Mouse (Mus musculus) cerebellum, adult 2 months (tissue): ENCODE data around the gene Nod2. TPM values are rescaled to one million over a fixed set of nuclear protein-coding genes. Genes with fewer than 3 reads are reported as not detected.
A peak's percentile ranks its signal among the peaks of the same experiment; 100 is the strongest.

Source experiments
- DNase-seq, 2 experiments: peaks; one replicate each; pipeline ENCODE4 v3.0.0; 2021
- H3K27ac ChIP-seq: fragments of 200-500 bp; 2 replicates; pipeline ENCODE4 v1.5.1; 2012; ENCODE audit warnings: low read length, control low read depth, inconsistent platforms; ENCODE audit not compliant: insufficient read depth
- H3K27me3 ChIP-seq: fragments of 200-500 bp; 2 replicates; pipeline ENCODE4 v1.6.1; 2012; ENCODE audit warnings: inconsistent platforms, mild to moderate bottlenecking, low read length, moderate library complexity; ENCODE audit not compliant: control insufficient read depth, insufficient read depth
- H3K4me1 ChIP-seq: fragments of 200-500 bp; 2 replicates; pipeline ENCODE4 v1.6.1; 2011; ENCODE audit warnings: low read length; ENCODE audit not compliant: control insufficient read depth, insufficient read depth
- H3K4me3 ChIP-seq: fragments of 200-500 bp; replicated peaks from 2 replicates; pipeline ENCODE3; 2011; ENCODE audit warnings: mild to moderate bottlenecking, low read depth, low read length, control low read depth; ENCODE audit not compliant: insufficient read depth
- CTCF ChIP-seq: fragments of 200-500 bp; IDR thresholded peaks from 2 replicates; pipeline ENCODE4 v1.5.1; 2011; ENCODE audit warnings: low read depth, mild to moderate bottlenecking, control low read depth, low read length, moderate library complexity, borderline replicate concordance; ENCODE audit not compliant: insufficient read depth
- POLR2A ChIP-seq: fragments of 200-500 bp; IDR thresholded peaks from 2 replicates; pipeline ENCODE4 v1.6.1; 2011; ENCODE audit warnings: low read length, control low read depth, borderline replicate concordance; ENCODE audit not compliant: insufficient read depth
- WGBS: fragments of 180-500 bp; shearing (Covaris S2); methylation state at CpG from one replicate; pipeline ENCODE4 v1.1.7; 2018; 5-methylcytosine and 5-hydroxymethylcytosine counted together
- polyA plus RNA-seq: library from polyadenylated mRNA; depleted of rRNA; stranded (reverse); fragments of >200 nt; gene quantifications from 2 replicates; pipeline ENCODE4 v1.2.3, GENCODE M21; 2012; rRNA removed

The Nod2 gene
- 0.11 and 0.28 TPM in 2 replicates for polyA plus RNA-seq

DNA sequence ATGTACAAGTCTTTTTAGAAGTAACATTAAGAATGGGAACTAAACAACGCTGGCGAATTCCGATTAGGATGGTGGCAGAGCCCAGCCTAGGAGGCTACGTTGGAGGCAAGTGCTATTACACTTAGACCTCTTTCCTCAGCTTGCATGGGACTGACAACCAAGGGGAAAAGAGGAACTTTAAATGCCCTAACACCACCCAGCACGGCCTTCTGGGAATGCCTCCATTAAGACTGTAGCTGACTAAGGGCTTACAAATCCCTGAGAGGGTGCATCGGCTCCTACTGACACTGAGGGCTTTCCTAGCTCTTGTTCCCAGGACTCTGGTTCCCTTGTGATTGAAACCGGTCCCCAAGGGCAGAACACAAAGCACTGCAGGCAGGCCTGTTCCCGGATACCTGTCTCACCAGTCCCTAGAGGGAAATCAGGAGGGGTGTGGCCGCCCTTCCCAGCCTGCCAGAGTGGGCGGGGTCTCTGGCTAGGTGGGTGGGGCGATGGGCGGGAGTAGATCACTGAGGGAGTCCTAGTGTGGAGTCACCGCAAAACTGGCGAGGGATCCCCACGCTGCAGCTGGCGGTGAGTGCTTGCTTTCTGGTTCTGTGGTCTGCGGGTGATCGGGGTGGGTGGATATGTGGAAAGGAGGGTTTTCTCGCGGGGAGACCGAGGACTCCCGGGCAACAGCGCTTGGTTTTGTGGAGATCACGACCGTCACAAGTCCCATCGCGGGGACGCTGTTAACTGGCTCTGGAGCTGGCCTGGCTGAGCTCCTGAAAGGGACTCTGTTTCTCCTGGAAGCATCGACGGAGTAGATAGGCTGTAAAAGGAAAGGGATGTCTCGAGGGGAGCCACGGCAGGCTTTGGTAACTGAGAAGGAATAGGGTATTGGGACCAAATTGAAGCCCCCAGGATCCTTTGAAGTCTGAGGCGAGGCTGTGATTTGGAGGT, at the start of gene Nod2:
Gene Nod2 (plus strand): TSS at position 479 of the 942 bp plus-strand sequence.
- no peak within 1 kb of the TSS for H3K4me3 ChIP-seq
- TF ChIP-seq POLR2A (no peak), CTCF (no peak)
- DNase-seq: peak; percentile 21 to 27
- no peaks in the 10 kb centered on the region for H3K27me3 ChIP-seq
- H3K27ac ChIP-seq: no peak within 1 kb of the TSS
- WGBS: 16% methylated on average over 33 of the region's 33 CpGs
- no peaks in the 10 kb centered on the region for H3K4me1 ChIP-seq

GRCm38 (mm10) chr8:88598578-88598977, 48.5 kb upstream of the Nod2 start:
- H3K27ac ChIP-seq: no peak overlapping the region
- TF ChIP-seq POLR2A (no peak), CTCF (no peak)
- H3K27me3 ChIP-seq: no peaks in the 10 kb centered on the region
- WGBS: 74% methylated on average over 5 of the region's 5 CpGs
- peaks cover 11% of the 10 kb centered on the region for H3K4me1 ChIP-seq
- DNase-seq: no peak
- no peak overlapping the region for H3K4me3 ChIP-seq

DNA sequence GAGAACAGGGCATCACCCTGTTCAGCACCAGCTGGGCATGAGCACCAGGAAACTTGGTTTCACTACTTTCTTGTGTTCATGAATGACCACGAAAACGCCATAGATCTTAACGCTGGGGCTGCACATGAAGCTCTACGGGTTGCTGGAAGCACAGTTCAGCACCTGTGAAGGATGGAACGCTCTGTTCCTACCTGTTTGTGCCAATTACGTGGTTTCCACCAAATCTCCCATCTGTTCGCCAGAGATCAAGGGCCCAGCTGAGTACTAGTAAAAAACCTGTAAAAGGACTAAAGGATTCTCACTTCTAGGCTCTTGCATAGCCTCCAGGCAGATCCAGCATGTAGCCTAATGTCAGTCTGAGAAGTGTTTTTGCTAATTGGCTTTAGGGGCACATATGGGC, 47.6 kb upstream of the Nod2 start:
- 12% methylated on average over 7 of the region's 7 CpGs for WGBS
- DNase-seq: peak; percentile 31 to 59
- H3K4me1 ChIP-seq: peaks cover 11% of the 10 kb centered on the region
- H3K4me3 ChIP-seq: no peak overlapping the region
- H3K27me3 ChIP-seq: no peaks in the 10 kb centered on the region
- TF ChIP-seq POLR2A (no peak), CTCF (no peak)
- H3K27ac ChIP-seq: no peak overlapping the region

DNA sequence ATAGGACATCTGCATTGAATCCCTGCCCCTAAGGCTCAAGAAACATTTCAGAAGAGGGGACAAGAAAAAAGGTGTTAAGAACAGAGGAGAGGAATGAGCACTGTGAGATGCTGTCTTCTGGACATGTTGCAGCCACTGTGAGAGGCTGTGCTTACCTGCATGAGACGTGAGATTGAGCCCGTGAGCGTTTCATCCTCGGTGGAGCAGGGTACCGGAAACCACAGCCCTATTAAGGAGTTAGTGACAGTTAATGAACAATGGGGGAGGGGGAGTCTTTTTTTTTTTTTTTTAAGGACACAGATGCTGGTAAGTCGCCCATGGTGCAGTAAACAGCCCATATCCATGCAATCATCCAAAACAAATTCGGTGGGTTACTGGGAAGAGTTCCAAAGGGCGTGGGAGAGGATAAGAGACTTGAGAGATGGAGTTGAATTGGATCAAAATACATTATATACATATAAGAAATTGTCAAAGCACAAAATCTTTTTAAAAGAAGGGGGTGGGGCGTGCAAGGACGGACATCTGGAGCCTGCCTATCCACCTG, 43.6 kb upstream of the Nod2 start:
- WGBS: 31% methylated on average over 10 of the region's 10 CpGs
- Histone ChIP-seq H3K27ac (no peak overlapping the region), H3K4me3 (no peak overlapping the region), H3K27me3 (no peaks in the 10 kb centered on the region), H3K4me1 (peaks cover 11% of the 10 kb centered on the region)
- no peak for DNase-seq
- no peak for TF ChIP-seq CTCF
- TF ChIP-seq POLR2A: no peak

- H3K4me3 ChIP-seq: no peak overlapping the region
- WGBS: 17% methylated on average over 20 of the region's 20 CpGs
- no peaks in the 10 kb centered on the region for H3K27me3 ChIP-seq
- H3K4me1 ChIP-seq: peaks cover 6% of the 10 kb centered on the region
- H3K27ac ChIP-seq: no peak overlapping the region
- TF ChIP-seq POLR2A (no peak), CTCF (no peak)
- DNase-seq: no peak
Measured at GRCm38 (mm10) chr8:88604065-88605038, 42.8 kb upstream of the Nod2 start.

DNA sequence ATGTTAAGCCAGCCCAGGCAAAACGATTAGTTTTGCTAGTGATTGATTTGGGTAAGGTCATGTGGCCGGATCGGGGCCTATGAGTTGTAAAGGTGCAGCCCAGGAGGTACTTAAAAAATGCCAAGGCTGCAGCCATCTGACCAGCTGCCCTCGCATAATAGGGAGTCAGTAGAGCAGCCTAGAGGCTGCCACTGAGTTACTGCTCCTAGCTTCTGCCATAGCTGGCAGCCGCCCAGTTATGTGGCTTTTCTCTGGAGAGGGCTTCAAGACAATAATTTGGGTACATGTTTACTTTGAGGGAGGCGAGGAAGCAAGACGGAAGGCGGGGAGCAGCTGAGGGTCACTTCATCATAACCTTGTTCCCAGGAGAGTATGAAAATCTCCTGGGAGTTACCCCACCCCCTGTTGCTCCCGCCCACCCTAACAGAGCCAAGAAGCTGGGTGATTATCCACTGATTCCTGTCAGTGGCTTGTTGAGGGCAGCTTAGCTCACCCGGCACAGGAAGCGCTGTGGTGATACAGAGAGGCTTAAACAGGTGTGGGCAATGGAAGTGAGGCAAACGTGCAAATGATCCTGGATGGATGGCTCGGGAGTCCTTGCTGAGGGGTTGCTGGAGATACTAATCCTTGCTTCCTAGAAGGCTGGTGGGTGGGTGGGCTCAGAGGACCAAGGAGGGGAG, 41.6 kb upstream of the Nod2 start:
- no peak for TF ChIP-seq CTCF
- TF ChIP-seq POLR2A: no peak
- Histone ChIP-seq H3K27me3 (no peaks in the 10 kb centered on the region), H3K4me3 (no peak overlapping the region), H3K4me1 (no peaks in the 10 kb centered on the region), H3K27ac (no peak overlapping the region)
- WGBS: 51% methylated on average over 13 of the region's 13 CpGs
- no peak for DNase-seq

GRCm38 (mm10) chr8:88609036-88609435, 38.1 kb upstream of the Nod2 start:
- 87% methylated on average over 8 of the region's 8 CpGs for WGBS
- no peaks in the 10 kb centered on the region for H3K4me1 ChIP-seq
- H3K27ac ChIP-seq: no peak overlapping the region
- H3K27me3 ChIP-seq: no peaks in the 10 kb centered on the region
- H3K4me3 ChIP-seq: no peak overlapping the region
- no peak for DNase-seq
- TF ChIP-seq CTCF: no peak
